ENCODE assay signal across 21 mouse cellular contexts in the genomic region with DNA sequence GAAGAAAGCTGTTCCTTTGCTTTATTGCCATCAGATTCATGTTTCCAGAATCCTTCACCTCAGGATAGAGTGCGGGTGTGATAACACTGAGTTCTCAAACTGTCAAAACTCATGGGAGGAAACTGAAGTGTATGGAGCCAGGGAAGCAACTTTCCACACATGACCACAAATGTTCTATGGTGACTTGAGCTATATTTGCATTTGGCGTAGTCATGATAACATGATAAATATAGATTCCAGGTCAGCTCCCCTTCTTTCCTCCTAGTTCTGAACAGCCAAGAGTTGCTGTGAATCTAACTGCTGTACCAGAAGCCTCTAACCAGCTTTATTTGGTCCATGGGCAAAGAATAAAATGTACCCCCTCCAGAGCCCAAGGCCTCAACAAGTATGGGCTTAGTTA. TPM values are rescaled to one million over a fixed set of nuclear protein-coding genes. Genes with fewer than 3 reads are reported as not detected.
A peak's percentile ranks its signal among the peaks of the same experiment; 100 is the strongest.
DNase-seq lines count a peak whose midpoint lies in the region; ATAC-seq and TF ChIP-seq lines count a peak whose summit lies in the region.
"Had no signal": no experiment of that assay in that cellular context is flagged by ENCODE, and none has a peak within 500 bp of the region (broad histone marks: within the 10 kb centered on the region; RNA-seq: fewer than 3 reads in every experiment).

No protein-coding gene starts in this region.

- peak overlapping the region; percentile 54 for H3K27ac ChIP-seq in heart, embryonic 13.5 days (replicated peaks)
- no peak overlapping the region for H3K27ac ChIP-seq in lung, postnatal 0 days (ENCODE audit: low read length)
- H3K27ac ChIP-seq in liver, embryonic 14.5 days, result peak overlapping the region; percentile 53
- H3K27ac ChIP-seq: embryonic facial prominence, embryonic 12.5 days; forebrain, embryonic 15.5 days; hindbrain, embryonic 12.5 days; left cerebral cortex, adult 2 months; neural tube, embryonic 15.5 days; stomach, embryonic 15.5 days had no signal

- intact Hi-C loops in heart, postnatal 14 days (cut with DNase I), result no loop called here

- no peak for ATAC-seq in heart, embryonic 13.5 days (ENCODE audit: extremely low read depth, insufficient number of reproducible peaks, low FRiP score, low TSS enrichment)
- ATAC-seq in lung, postnatal 0 days, result no peak
- no peak for ATAC-seq in liver, embryonic 14.5 days (ENCODE audit: insufficient read depth)
- ATAC-seq: forebrain, embryonic 15.5 days; midbrain, embryonic 16.5 days had no signal

- peaks cover 21% of the 10 kb centered on the region for H3K36me3 ChIP-seq in heart, embryonic 13.5 days
- H3K36me3 ChIP-seq in lung, postnatal 0 days (ENCODE audit: insufficient read depth, low read length), result no peaks in the 10 kb centered on the region
- H3K36me3 ChIP-seq in liver, embryonic 14.5 days (replicated peaks; ENCODE audit: control insufficient read depth, insufficient read depth, low read depth), result no peaks in the 10 kb centered on the region
- H3K36me3 ChIP-seq: embryonic facial prominence, embryonic 12.5 days; stomach, embryonic 15.5 days had no signal

- no peak for DNase-seq in heart, postnatal 14 days
- DNase-seq in lung, postnatal 0 days (ENCODE audit: low spot score), result peak; percentile 42
- DNase-seq in lung, postnatal 10 days, result no peak
- DNase-seq in liver, embryonic 14.5 days (ENCODE audit: low read depth in 3 of 3, low spot score in 3 of 3), result no peak
- DNase-seq in layer of hippocampus, adult 18-20 months (ENCODE audit: low spot score in 2 of 2), result no peak
- no peak for DNase-seq in retina, postnatal 1 day
- DNase-seq: adrenal gland, adult 2 months; cerebellum, adult 9-11 months; kidney, adult 18-20 months; kidney, postnatal 14 days; left cerebral cortex, postnatal 4 days; right cerebral cortex, postnatal 25 days; thymus, adult 18-20 months had no signal

- H3K27me3 ChIP-seq in heart, embryonic 13.5 days (replicated peaks), result no peaks in the 10 kb centered on the region
- H3K27me3 ChIP-seq in lung, postnatal 0 days (replicated peaks; ENCODE audit: insufficient read depth, low read length), result no peaks in the 10 kb centered on the region
- H3K27me3 ChIP-seq in liver, embryonic 14.5 days (ENCODE audit: control insufficient read depth, insufficient read depth, low read length), result no peaks in the 10 kb centered on the region
- H3K27me3 ChIP-seq: embryonic facial prominence, embryonic 12.5 days; forebrain, embryonic 15.5 days; hindbrain, embryonic 12.5 days; neural tube, embryonic 15.5 days; stomach, embryonic 15.5 days had no signal

- no peaks in the 10 kb centered on the region for H3K9me3 ChIP-seq in heart, embryonic 13.5 days
- H3K9me3 ChIP-seq in lung, postnatal 0 days (ENCODE audit: low read length), result no peaks in the 10 kb centered on the region
- no peaks in the 10 kb centered on the region for H3K9me3 ChIP-seq in liver, embryonic 14.5 days (ENCODE audit: control insufficient read depth, low read length)
- H3K9me3 ChIP-seq: embryonic facial prominence, embryonic 12.5 days; forebrain, embryonic 15.5 days; hindbrain, embryonic 12.5 days; neural tube, embryonic 15.5 days; stomach, embryonic 15.5 days had no signal

- 41% methylated on average over 2 of the region's 2 CpGs for WGBS in heart, embryonic 13.5 days
- WGBS in lung, postnatal 0 days, result 73% methylated on average over 2 of the region's 2 CpGs
- 49% methylated on average over 2 of the region's 2 CpGs for WGBS in liver, embryonic 14.5 days (ENCODE audit: insufficient replicate concordance)

- peaks cover 47% of the 10 kb centered on the region for H3K4me1 ChIP-seq in heart, embryonic 13.5 days
- peaks cover 2% of the 10 kb centered on the region; the same call in 1 of the 2 replicates for H3K4me1 ChIP-seq in lung, postnatal 0 days (ENCODE audit: insufficient read depth, low read depth, low read length)
- peaks cover 58 to 61% of the 10 kb centered on the region in 2 experiments for H3K4me1 ChIP-seq in liver, embryonic 14.5 days (replicated peaks; ENCODE audit: control insufficient read depth in 2 of 2, insufficient read depth in 2 of 2, low read length in 1 of 2)
- H3K4me1 ChIP-seq: hindbrain, embryonic 12.5 days; neural tube, embryonic 15.5 days had no signal

- no peak for TF ChIP-seq CTCF in lung, postnatal 0 days (IDR thresholded peaks at IDR 0.05)
- no peak for TF ChIP-seq CTCF in liver, embryonic 14.5 days (IDR thresholded peaks at IDR 0.05; ENCODE audit: low read depth)

- H3K9ac ChIP-seq in heart, embryonic 13.5 days, result no peak overlapping the region
- no peak overlapping the region for H3K9ac ChIP-seq in lung, postnatal 0 days (replicated peaks; ENCODE audit: low read depth)
- H3K9ac ChIP-seq in liver, embryonic 14.5 days (replicated peaks), result peak overlapping the region; percentile 34
- H3K9ac ChIP-seq: embryonic facial prominence, embryonic 12.5 days; forebrain, embryonic 15.5 days; hindbrain, embryonic 12.5 days; neural tube, embryonic 15.5 days; stomach, embryonic 15.5 days had no signal

- H3K4me3 ChIP-seq in heart, embryonic 13.5 days, result no peak overlapping the region
- H3K4me3 ChIP-seq in lung, postnatal 0 days (ENCODE audit: low read depth, low read length), result no peak overlapping the region
- H3K4me3 ChIP-seq in liver, embryonic 14.5 days (ENCODE audit: insufficient read depth in 1 of 2, low read depth in 2 of 2, low read length in 2 of 2), result no peak overlapping the region
- H3K4me3 ChIP-seq: embryonic facial prominence, embryonic 12.5 days; forebrain, embryonic 15.5 days; hindbrain, embryonic 12.5 days; left cerebral cortex, adult 2 months; neural tube, embryonic 15.5 days; stomach, embryonic 15.5 days had no signal

- TF ChIP-seq EP300 in lung, postnatal 0 days (IDR thresholded peaks at IDR 0.05), result no peak
- no peak for TF ChIP-seq EP300 in liver, embryonic 14.5 days (IDR thresholded peaks at IDR 0.05; ENCODE audit: low read depth)

- no peak overlapping the region for H3K4me2 ChIP-seq in heart, embryonic 13.5 days
- no peak overlapping the region for H3K4me2 ChIP-seq in lung, postnatal 0 days (replicated peaks; ENCODE audit: low read depth, low read length)
- H3K4me2 ChIP-seq in liver, embryonic 14.5 days (ENCODE audit: low read depth), result peak overlapping the region; percentile 75
- H3K4me2 ChIP-seq: embryonic facial prominence, embryonic 12.5 days; forebrain, embryonic 15.5 days; hindbrain, embryonic 12.5 days; neural tube, embryonic 15.5 days; stomach, embryonic 15.5 days had no signal

RNA-seq across cellular contexts. Expression of a gene that starts 41.6 kb away (rescaled TPM):
- 0.31 TPM in 1 of 2 replicates, not detected in the other for polyA plus RNA-seq in heart, embryonic 13.5 days (2015; fragmentation: Nextera tagmentation; extraction: Ambion mirVana)
- under 1 TPM in 1 of 2 experiments, not detected in 1; 0.36 TPM for total RNA-seq in heart, postnatal 14 days (2021)
- polyA plus RNA-seq in lung, postnatal 0 days (2015; fragmentation: Nextera tagmentation; extraction: Ambion mirVana), result 25.0 and 40.6 TPM in 2 replicates
- 1.9 and 2.0 TPM in 2 replicates for polyA plus RNA-seq in liver, embryonic 14.5 days (2012; rRNA removed)
- 2.8 and 4.4 TPM in 2 replicates for polyA plus RNA-seq in liver, embryonic 14.5 days (2014; fragmentation: Nextera tagmentation; extraction: Ambion mirVana)
- not detected for total RNA-seq in layer of hippocampus, adult 18-20 months (2021)
- total RNA-seq: left cerebral cortex, adult 2 months; left cerebral cortex, postnatal 4 days had no signal
- polyA plus RNA-seq: hindbrain, embryonic 12.5 days; neural tube, embryonic 15.5 days had no signal
